Mouse (Mus musculus): ENCODE measurements around the gene Fadd.

The Fadd gene

DNA sequence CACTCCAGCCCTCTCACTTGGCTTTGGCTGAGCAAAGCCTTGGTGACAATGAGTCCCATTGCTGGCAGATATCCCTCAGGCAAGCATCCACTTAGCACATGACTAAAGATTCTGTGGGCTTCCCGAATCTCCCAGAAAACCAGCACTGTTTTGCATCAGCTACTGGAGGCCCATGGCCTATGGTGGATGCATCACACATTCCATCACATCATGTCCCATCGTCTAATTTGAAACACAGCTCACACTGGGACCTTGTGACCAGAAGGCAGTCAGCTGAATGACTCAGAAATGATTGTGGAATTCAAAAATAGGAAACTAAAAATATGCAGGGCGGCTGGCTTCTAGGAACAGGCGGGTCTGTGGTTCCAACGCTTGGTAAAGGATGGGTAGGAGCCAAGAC is 4.4 kb downstream of the Fadd start:
- no peak for DNase-seq (ENCODE audit: low spot score)

DNA sequence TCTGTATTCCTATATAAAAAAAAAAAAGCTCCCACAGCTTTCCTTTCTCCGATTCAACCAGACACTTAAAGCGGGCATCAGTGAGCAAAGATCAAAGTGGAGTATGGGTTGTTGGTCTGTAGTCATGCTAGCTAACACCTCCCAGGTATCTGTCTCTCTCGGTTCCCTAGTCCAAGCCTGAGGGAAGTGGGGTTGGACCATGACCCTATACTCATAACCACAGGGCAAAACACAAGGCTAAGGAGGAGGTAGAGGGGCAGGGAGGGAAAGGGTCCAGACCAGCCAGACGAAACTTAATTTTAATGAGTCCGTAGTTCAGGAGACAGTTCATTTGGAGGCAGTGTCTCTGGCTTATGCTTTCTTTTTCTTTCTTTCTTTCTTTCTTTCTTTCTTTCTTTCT is 10.0 kb downstream of the Fadd start:
- DNase-seq (ENCODE audit: low spot score): no peak

DNA sequence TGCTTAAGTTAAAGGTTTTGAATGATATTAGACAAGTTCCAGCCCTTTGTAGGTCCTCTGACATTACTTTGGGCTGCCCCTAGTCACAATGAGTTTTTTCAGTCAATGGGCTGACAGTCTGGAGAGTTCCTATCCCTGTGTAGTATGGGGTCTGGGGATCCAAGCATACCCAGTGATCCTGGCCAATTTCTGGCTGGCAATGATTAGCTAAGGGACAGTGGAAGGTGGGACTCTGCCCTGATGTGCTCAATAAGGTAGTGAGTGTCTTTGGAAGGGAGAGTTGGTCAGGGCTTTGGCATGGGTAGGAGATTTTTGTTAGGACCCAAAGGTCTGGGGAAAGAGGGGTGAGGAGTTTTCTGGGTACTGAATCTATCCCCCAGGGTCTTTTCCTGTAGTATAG is 10.7 kb downstream of the Fadd start:
- no peak for DNase-seq (ENCODE audit: low spot score)

DNA sequence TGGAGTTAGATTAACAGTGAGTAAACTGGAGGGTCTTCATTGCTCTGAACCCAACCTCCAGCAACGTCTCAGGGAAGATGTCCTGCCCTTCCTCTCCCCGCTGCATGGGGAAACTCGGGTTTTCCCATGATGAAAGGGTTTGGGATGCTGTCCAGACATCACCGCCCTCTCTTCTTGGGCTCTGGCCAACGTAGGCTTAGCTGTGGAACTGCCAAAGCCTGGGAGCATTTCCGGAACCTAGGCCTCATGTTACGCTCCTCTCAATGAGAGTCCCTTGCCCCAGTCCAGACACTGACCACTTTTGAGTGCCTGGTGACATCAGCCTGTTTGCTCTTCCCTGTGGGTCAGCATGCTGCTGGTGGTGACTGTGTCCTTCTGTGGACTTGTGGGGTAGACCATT is 12.8 kb downstream of the Fadd start:
- no peak for DNase-seq (ENCODE audit: low spot score)

DNA sequence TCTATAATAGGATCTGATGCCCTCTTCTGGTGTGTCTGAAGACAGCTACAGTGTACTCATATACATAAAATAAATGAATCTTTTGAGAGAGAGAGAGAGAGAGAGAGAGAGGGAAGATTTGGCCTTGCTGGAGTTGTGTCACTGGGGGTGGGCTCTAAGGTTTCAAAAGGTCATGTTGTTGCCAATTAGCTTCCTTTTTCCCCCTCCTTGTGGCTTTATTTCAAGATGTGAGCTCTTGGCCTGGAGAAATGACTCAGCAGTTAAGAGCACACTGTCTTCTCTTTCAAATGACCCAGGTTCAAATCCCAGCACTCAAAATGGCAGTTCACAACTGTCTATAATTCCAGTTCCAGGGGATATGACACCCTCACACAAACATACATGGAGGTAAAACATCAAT is 14.2 kb downstream of the Fadd start:
- no peak for DNase-seq (ENCODE audit: low spot score)

DNA sequence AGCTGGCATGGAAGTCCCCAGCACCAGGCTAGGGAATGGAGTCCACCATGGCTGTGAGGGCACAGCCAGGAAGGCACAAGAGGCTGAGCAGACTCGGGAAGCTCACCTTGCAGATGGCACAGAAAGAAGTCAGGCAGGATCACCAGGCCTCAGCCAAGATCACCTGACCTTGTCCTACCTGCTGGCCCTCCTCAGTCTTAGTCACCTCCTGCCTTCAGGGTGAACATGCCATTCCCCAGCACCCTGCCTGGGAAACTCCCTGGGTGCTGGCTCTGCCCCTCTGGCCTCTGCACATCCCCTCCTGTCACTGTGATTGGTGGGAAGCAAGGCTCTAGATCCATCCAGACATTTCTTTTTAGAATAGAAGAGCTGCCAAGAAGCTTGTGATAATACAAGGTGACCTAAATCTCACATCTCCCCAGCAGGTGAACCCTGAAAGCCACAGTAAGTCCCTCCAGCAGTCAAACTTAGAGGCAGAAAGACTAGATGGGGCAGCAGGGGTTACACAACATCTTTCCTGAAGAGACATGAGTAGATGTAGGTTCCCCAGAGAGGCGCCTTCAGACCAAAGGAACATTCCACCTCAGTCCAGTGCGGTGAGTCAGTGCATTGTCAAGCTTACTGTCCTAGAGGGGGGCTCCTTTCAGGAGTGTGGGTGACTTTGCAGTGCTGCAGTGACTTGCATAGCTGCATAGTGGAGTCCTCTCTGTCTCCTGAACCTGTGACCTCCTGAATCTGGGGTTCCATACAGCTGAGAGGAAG is 15.2 kb downstream of the Fadd start:
- DNase-seq (ENCODE audit: low spot score): no peak

DNA sequence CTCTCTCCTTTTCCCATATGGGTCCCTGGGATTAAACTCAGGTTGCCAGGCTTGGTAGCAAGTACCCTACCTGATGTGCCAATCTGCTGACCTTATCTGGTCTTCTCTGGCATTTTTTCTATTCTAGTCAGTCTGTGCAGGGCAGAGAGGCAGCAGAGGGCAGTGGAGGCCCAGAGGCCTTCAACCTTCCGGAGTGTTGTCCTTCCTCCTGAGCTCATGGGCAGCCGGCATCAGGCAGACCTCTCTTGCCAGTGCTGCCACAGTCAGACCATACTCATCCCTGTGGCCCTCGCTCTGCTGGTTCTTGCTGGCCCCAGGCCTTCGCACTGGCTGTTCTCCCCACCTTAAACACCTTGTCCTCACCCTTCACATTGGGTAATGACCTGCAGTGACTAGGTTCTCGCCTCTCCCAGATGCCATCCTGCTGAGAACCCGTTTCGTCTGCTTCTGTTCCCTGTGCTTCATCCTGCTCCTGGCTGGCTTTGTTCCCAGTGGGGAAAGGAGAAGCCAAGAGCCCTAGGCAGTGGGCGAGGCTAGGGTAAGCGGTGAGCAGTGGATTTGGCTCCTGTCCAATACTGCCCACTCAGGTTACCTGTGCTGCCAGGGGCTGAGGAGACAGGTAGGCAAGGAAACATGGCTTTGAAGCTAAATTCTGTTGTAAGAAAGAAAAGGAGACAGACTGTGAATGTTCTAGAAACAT is 18.7 kb downstream of the Fadd start:
- no peak for DNase-seq (ENCODE audit: low spot score)

DNA sequence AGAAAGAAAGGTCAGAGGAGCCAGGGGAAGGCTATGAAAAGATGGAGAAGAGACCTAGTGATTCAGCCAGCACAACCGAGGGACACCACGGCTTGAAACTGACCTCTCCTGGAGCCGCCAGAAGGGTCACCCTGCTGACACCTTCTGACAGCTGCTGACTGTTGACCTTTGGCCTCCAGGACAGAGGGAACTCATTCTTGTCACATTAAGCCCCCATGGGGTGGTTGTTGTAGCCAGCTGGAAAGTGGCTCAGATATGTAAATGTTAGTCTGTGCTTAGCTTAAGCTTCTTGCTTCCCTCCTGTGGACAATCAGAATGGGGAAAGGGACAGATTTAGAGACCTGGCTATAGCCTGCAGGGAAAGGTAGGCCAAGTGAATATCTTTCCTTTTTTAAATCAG is 20.2 kb downstream of the Fadd start:
- no peak for DNase-seq (ENCODE audit: low spot score)

DNA sequence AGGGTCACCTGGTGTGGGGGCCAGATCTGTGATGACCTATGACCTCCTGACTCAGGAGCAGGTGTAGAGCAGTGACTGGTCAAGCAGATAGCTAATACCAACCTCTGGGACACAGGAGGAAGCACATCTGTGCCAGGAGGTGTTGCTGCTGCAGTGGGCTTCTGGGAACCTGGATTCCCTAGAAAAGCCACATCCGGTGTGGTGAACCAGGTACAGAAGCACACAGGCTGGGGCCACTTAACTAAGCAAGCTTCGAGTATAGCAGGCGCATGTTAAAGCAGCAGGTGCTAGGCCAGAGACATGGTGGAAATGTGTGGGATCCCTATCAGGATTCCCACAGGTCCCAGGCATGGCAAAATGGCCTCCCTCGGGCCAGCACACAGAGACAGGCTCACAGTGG is 21.7 kb downstream of the Fadd start:
- DNase-seq (ENCODE audit: low spot score): no peak

DNA sequence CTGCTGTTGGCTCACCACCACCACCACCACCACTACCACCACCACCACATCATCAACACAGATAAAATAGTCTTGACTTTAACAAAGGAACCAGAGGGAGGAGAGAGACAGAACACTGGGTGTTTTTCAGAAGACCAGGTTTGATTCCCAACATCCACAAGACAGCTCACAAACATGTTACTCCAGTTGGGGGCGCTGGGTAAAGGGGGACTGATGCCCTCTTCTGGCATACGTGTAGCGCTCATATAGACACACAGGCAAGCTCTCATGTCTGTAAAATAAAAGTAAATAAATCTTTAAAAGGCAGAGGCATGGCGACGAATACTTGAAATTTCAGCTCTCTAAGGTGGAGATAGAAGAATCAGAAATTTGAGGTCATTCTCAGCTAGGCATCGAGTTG is 23.7 kb downstream of the Fadd start:
- DNase-seq (ENCODE audit: low spot score): no peak

DNA sequence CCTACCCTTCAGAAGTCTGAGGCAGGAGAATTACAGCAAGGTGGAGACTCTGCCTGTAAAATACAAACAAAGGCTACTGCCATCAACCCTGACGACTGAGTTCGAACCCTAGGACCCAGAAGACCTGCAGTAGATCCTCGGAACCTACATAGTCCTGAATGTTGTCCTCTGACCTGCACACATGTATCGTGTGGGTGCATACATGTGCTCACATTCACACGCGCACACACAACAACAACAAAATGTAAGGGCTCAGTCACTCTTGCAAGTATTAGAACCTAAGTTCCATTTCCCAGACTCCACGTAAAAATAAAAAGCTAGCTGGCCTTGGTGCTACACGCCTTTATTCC is 28.2 kb downstream of the Fadd start:
- DNase-seq (ENCODE audit: low spot score): no peak

DNA sequence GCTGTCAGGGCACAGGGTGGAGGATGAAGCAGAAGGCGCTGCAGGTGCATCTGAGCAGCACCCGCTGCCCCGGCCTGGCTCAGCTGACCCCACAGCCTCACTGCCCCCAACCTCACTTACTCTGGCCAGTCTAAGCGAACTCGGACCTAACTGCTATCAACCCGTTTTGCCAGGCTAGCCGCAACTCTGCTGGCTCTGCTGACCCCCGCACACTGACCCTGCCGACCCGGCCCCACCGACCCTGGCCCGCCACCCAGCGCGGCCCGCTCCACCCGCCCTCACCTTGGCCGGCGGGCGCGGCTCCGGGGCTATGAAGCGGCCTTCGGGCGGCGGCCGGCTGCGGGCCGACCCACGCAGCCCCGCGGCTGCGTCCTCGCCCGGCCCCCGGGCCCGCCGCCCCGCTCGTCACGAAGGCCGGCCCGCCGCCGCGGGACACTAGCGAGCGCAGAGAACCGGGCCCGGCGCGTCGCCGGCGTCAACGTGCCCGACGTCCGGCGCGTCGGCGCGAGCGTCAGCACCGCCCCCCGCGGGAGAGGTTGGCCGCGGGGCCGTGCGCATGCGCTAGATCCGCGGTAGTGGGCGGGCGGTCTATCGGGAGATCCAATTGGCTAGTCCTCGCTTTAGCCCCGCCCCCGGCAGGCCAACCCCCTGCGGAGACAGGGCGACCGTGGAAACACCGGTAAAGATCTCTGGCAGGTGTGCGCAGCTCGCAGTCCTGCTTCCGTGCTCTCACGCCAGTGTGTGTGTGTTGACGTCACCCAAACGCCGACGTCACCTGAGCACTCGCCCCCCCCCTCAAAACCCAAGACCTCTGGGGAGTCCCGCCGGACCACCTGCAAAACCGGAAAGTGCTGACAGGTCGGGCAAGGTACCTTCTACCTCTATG is 28.8 kb downstream of the Fadd start, which contains the start of gene Ppfia1:
Gene Ppfia1 (minus strand): TSS at position 493 of the 886 bp plus-strand sequence.
- peak; percentile 84 for DNase-seq (ENCODE audit: low spot score)

DNA sequence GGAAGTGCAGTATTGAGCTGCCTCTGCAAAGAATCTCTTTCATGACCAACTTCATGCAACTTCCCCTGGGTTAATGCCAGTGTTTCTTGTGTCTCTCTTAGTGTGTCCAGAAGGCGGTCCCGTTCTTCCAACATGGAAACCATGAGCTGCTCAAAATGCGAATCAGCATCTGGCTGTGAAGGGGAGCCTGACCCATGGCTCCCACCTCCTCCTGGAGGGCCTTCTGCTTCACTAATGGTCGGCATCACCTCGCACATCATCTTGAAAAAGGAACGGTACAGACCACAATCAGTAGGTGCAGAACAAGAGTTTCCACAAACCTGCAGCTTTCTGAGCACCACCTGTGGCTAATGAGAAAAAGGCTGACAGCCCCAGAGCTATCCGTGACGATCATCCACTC is 30.0 kb downstream of the Fadd start:
- no peak for DNase-seq (ENCODE audit: low spot score)

DNA sequence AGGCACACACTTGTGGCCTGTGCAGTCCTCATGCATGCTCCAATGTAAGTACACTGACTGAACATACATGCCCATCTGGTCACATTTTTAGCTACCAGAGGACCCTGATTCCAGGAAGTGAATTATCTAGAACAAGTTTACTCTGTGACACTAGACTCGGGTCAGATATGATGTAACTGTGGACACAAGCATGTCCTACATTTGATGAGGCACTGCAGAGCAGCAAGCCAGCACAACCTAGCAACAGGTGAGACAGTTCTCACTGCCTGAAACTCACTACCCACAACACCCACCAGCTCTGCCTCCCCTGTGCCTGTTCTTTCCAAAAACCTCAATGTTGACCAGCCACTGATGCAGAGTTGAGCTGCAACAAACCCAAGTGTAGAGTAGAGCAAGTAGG is 31.5 kb downstream of the Fadd start:
- DNase-seq (ENCODE audit: low spot score): no peak

DNA sequence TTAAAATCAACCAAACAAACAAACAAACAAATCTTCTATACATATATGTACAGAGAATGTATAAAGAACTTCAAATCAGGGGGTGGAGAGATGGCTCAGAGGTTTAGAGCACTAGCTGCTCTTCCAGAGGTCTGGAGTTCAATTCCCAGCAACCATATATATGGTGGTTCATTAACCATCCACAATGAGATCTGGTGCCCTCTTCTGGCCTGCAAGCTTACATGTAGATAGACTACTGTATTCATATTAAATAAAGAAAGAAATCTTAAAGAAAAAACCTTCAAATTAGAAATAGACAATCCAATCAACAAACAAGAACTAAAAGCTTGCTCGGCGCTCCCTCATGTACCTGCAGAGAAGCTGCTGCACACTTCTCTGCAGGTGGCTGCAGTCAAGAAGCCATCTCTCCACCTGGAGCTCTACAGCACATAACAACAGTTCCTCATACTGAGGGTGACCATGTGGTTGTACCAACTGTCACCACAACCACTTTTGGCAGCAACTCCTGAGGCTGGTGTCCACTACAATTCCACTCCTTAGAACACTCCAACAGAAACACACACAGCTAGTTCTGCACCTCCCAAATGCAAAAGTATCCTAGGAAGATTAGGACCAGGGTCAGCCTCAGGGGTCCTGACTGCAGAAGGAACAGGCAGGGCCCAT is 32.2 kb downstream of the Fadd start:
- DNase-seq (ENCODE audit: low spot score): no peak

DNA sequence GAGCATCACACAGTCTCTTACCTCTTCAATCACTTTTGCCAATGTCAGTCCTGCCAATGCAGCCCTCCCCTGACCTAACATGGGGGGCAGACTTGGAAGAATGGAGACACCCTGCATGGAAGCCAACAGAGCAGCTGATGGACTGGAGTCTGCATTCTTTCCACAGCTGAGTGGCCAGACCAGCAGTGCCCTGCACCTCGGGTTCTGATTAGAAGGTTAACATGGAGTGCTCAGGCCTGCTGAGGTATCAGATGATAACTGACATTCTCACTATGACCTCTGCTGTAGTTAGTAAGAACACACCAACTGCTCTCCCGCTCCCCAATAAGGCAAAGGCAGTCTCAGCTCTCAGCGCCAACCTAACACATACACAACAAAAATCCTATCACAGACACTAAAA is 37.0 kb downstream of the Fadd start:
- no peak for DNase-seq (ENCODE audit: low spot score)

DNA sequence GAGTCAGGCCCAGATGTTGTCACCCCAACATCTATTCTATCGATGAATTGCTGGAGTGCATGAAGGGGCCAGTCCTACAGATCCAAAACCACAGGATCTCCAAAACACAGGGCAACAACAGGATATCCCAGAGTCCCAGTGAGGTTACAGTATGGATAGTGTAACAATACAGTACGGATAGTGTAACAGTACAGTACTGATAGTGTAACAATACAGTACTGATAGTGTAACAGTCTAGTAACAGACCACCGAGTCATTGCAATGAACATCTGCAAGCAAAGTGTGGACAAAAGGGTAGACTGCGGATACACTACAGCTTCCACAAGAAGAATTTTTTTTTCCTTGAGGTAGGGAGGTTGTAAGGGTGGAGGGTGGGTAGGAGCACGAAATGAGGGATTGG is 40.9 kb downstream of the Fadd start:
- no peak for DNase-seq (ENCODE audit: low spot score)

DNA sequence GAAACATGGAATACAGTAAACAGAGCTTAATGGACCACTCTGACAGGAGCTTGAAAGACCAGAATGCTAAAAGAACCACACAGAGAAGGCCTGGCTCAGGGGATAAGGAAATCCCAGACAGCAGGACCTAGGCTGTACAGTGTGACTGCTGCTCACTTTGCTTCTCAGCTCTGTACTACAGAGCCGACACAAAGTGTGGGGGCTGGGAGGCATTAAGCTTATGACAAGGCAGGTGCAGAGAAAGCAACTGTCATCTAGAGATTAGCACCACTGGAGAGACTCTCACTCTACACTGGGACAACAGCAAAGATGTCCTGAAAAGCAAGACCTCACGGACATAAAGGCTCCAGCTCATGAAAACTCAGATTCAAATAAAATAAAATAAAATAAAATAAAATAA is 43.1 kb downstream of the Fadd start:
- DNase-seq (ENCODE audit: low spot score): no peak

DNA sequence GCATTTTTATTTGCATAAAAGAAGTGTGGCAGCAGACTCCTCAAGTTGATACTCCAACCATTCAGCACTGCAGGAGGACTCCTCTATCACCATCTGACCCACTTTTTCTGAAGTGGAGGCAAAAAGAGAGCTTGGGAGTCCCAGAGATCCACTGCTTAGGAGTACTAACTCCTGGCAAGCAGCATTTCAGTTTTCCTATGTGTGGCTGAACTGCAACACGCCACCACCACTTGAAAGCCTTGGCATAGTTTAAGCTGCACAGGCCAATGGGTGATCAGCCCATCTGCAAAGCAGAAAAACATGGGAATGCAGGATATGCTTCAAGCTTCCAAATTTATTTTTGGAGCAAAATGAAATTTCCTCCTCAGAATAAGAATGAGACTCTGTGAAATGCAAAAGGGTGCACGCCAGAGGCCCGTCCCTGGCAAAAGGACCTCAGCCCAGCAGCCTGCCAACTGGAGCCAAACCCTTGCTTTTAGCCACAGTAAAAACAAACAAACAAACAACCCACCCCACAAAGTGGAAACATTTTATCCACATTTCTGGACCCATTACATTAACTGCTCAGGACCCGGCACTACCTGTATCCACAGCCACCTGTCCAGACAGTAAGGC is 44.1 kb downstream of the Fadd start:
- DNase-seq (ENCODE audit: low spot score): no peak

DNA sequence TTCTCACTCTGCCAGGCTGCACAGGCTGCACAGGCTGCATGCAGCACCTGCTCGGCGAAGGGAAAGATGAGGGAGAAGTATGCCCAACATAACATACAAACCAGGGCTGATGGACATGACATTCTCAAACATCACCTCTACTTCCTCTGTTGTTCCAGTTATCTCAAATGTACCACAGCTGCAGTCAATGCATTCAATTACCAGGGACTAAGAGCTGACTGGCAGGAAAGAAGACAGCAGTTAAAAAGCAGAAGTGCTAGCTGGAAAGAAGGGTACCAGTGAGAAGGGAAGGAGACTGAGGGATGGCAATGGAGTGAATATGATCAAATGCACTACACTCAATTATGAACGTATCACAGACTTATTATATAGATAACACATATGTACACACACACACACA is 45.9 kb downstream of the Fadd start:
- DNase-seq (ENCODE audit: low spot score): no peak

DNA sequence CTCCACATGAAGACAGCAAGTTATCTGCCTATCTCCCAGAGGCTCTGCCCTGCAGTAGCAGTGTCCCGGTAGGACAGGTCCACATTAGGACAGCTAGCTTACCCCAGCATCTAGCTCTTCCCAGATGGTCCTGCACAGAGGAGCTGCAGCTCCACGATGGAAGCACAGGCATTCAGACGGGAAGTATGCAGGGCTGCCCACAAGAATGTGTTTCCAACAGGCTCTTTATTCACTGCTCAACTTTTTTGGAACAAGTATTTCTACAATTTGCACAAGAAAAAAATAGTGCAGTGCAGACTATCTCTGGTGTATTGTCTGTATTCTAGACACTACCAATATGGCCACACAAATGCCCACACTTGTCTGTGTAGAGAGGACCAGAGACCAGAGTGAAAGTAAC is 47.5 kb downstream of the Fadd start:
- no peak for DNase-seq (ENCODE audit: low spot score)
